Mouse (Mus musculus) cortical plate, adult 2 months (tissue): ENCODE results near the gene Cplane1.

Experiments used
- CTCF ChIP-seq: fragments of 200-500 bp; IDR thresholded peaks from 2 replicates; pipeline ENCODE4 v1.5.1; 2011; ENCODE audit warnings: mild to moderate bottlenecking, control low read depth, low read length; ENCODE audit not compliant: insufficient read depth; ENCODE audit errors: extremely low read depth
- POLR2A ChIP-seq: fragments of 200-500 bp; IDR thresholded peaks from 2 replicates; pipeline ENCODE4 v1.6.1; 2011; ENCODE audit warnings: mild to moderate bottlenecking, low read length, control low read depth; ENCODE audit not compliant: insufficient read depth; ENCODE audit errors: extremely low read depth

- no peak for TF ChIP-seq CTCF
- TF ChIP-seq POLR2A = no peak
Observed at GRCm38 (mm10) chr15:8291251-8291650, 122.3 kb downstream of the Cplane1 start.
